Mouse (Mus musculus) kidney, postnatal 36 days (tissue): ENCODE results near the gene Gm13691.
A peak's percentile ranks its signal among the peaks of the same experiment; 100 is the strongest.
"Not testable (repeated sequence)": the region's sequence is repeated elsewhere in the genome, so short reads cannot be mapped to it uniquely, and the experiment has no call there.

ENCODE experiments used
- DNase-seq, 2 experiments: peaks; one replicate each; pipeline ENCODE4 v3.0.0; 2021 to 2022; ENCODE audit warnings: mixed read lengths in 2 of 2

The Gm13691 gene

GRCm38 (mm10) chr2:84037304-84037703, 47.0 kb downstream of the Gm13691 start:
- peak in 1 of 2 experiments; percentile 11 for DNase-seq

- DNase-seq, result not testable (repeated sequence)
Observed at GRCm38 (mm10) chr2:84037943-84038342, 47.6 kb downstream of the Gm13691 start.

GRCm38 (mm10) chr2:84039277-84039676, 48.9 kb downstream of the Gm13691 start:
- no peak for DNase-seq
